Mouse (Mus musculus) midbrain, embryonic 13.5 days (tissue): ENCODE results near the gene Smarcad1. TPM values are rescaled to one million over a fixed set of nuclear protein-coding genes. Genes with fewer than 3 reads are reported as not detected.

ENCODE experiments used
- ATAC-seq: fragments of 200-750 bp; cut with Nextera tagmentation; 2 replicates; pipeline ENCODE4 v1.8.0; 2017; ENCODE audit warnings: mild to moderate bottlenecking, moderate TSS enrichment, moderate library complexity
- H3K27ac ChIP-seq: fragments of 300-500 bp; sonication (generic); 2 replicates; pipeline ENCODE4 v1.5.1; 2015; ENCODE audit warnings: inconsistent platforms, mild to moderate bottlenecking, moderate library complexity
- H3K27me3 ChIP-seq: fragments of 300-500 bp; sonication (generic); 2 replicates; pipeline ENCODE4 v1.6.1; 2015; ENCODE audit warnings: mild to moderate bottlenecking, inconsistent platforms
- H3K36me3 ChIP-seq: fragments of 300-500 bp; sonication (generic); 2 replicates; pipeline ENCODE4 v1.6.1; 2015; ENCODE audit warnings: mild to moderate bottlenecking, inconsistent platforms
- H3K4me1 ChIP-seq: fragments of 300-500 bp; sonication (generic); replicated peaks from 2 replicates; pipeline ENCODE4 v1.6.1; 2015; ENCODE audit warnings: inconsistent platforms
- H3K4me2 ChIP-seq: fragments of 300-500 bp; sonication (generic); replicated peaks from 2 replicates; pipeline ENCODE4 v1.6.1; 2015; ENCODE audit warnings: moderate library complexity, mild to moderate bottlenecking, inconsistent platforms
- H3K4me3 ChIP-seq: fragments of 300-500 bp; sonication (generic); replicated peaks from 2 replicates; pipeline ENCODE4 v1.5.1; 2015; ENCODE audit warnings: mild to moderate bottlenecking, inconsistent platforms
- H3K9ac ChIP-seq: fragments of 300-500 bp; sonication (generic); replicated peaks from 2 replicates; pipeline ENCODE4 v1.6.1; 2015; ENCODE audit warnings: mild to moderate bottlenecking, inconsistent platforms
- H3K9me3 ChIP-seq: fragments of 300-500 bp; sonication (generic); 2 replicates; pipeline ENCODE4 v1.6.1; 2016; ENCODE audit warnings: mild to moderate bottlenecking, inconsistent platforms
- WGBS: fragments of 180-500 bp; shearing (Covaris S2); methylation state at CpG from one replicate; pipeline ENCODE4 v1.1.7; 2015; 5-methylcytosine and 5-hydroxymethylcytosine counted together
- polyA plus RNA-seq: library from polyadenylated mRNA; unstranded; fragments of >200 nt; fragmentation: Nextera tagmentation; extraction: Ambion mirVana; gene quantifications from 2 replicates; pipeline ENCODE4 v1.2.1, GENCODE M21; 2015

The Smarcad1 gene
- polyA plus RNA-seq, 1 experiment from 2014 or later: 119 TPM

- H3K9ac ChIP-seq: no peak overlapping the region
- WGBS: 97% methylated on average over 4 of the region's 4 CpGs
- no peaks in the 10 kb centered on the region for H3K9me3 ChIP-seq
- H3K27me3 ChIP-seq: no peaks in the 10 kb centered on the region
- no peak overlapping the region for H3K4me2 ChIP-seq
- 0 out of 2 replicates have a peak, but pooled peaks cover 4% of the 10 kb centered on the region for H3K4me1 ChIP-seq
- H3K4me3 ChIP-seq: no peak overlapping the region
- ATAC-seq: no peak
- no peaks in the 10 kb centered on the region for H3K36me3 ChIP-seq
- H3K27ac ChIP-seq: no peak overlapping the region
Measured at GRCm38 (mm10) chr6:65157042-65157441, 114.7 kb downstream of the Smarcad1 start.

- H3K9ac ChIP-seq: no peak overlapping the region
- WGBS: 61% methylated on average over 4 of the region's 4 CpGs
- H3K4me3 ChIP-seq: no peak overlapping the region
Measured at GRCm38 (mm10) chr6:65159381-65159942, 117.1 kb downstream of the Smarcad1 start.

DNA sequence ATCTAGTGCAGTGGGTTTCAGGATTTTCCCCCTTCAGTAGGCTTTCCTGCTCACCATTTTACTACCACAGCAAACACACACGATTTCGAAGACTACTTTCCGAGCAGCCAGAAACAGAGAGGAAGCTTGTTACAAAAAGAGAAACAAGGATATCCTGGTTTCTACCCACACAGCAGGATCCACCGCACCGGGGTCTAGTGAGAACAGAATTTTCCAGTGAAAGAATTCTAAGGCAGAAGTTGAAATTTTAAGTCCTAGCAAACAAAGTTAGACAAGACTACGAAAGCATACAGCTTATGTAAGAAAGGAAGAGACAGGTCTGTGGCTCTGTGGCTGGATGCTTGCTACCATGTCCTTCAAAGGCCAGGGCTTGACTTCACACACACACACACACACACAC is 121.8 kb downstream of the Smarcad1 start:
- Histone ChIP-seq H3K4me1 (0 out of 2 replicates have a peak, but pooled peaks cover 4% of the 10 kb centered on the region), H3K9me3 (no peaks in the 10 kb centered on the region), H3K27ac (no peak overlapping the region), H3K4me3 (no peak overlapping the region), H3K9ac (no peak overlapping the region), H3K36me3 (no peaks in the 10 kb centered on the region), H3K4me2 (no peak overlapping the region), H3K27me3 (no peaks in the 10 kb centered on the region)
- ATAC-seq: no peak
- 92% methylated on average over 6 of the region's 6 CpGs for WGBS

More at GRCm38 (mm10) chr6:65159381-65159942, 117.1 kb downstream of the Smarcad1 start:
- no peaks in the 10 kb centered on the region for H3K9me3 ChIP-seq
- H3K4me1 ChIP-seq: 0 out of 2 replicates have a peak, but pooled peaks cover 4% of the 10 kb centered on the region
- H3K36me3 ChIP-seq: no peaks in the 10 kb centered on the region
- 0 out of 2 replicates have a peak, but pooled peaks have one; percentile 17 for ATAC-seq
- no peak overlapping the region for H3K27ac ChIP-seq
- H3K27me3 ChIP-seq: no peaks in the 10 kb centered on the region
- H3K4me2 ChIP-seq: no peak overlapping the region

- Histone ChIP-seq H3K36me3 (no peaks in the 10 kb centered on the region), H3K9me3 (no peaks in the 10 kb centered on the region), H3K27ac (no peak overlapping the region), H3K4me3 (no peak overlapping the region), H3K4me1 (no peaks in the 10 kb centered on the region), H3K9ac (no peak overlapping the region), H3K27me3 (no peaks in the 10 kb centered on the region), H3K4me2 (no peak overlapping the region)
- 71% methylated on average over 5 of the region's 5 CpGs for WGBS
- ATAC-seq: no peak
Measured at GRCm38 (mm10) chr6:65164977-65165376, 122.6 kb downstream of the Smarcad1 start.

Other genes with a start within 250 kb of the Smarcad1 start
- 6.0 and 7.1 TPM in 2 replicates for gene Hpgds, start 102.3 kb downstream of the Smarcad1 start, polyA plus RNA-seq